Mouse (Mus musculus): ENCODE measurements around the gene Slc48a1. TPM values are rescaled to one million over a fixed set of nuclear protein-coding genes. Genes with fewer than 3 reads are reported as not detected.

Gene Slc48a1
- polyA plus RNA-seq, 1 experiment = 229 TPM

GRCm38 (mm10) chr15:97754476-97754875 lies 23.8 kb upstream of the Slc48a1 start:
- DNase-seq (ENCODE audit: low read depth) = no peak

- DNase-seq (ENCODE audit: low read depth) = no peak
Measured at GRCm38 (mm10) chr15:97755361-97755760, 23.0 kb upstream of the Slc48a1 start.

- no peak for DNase-seq (ENCODE audit: low read depth)
Measured at GRCm38 (mm10) chr15:97760006-97760405, 18.3 kb upstream of the Slc48a1 start.

GRCm38 (mm10) chr15:97760952-97761351 lies 17.4 kb upstream of the Slc48a1 start:
- DNase-seq (ENCODE audit: low read depth) = no peak

GRCm38 (mm10) chr15:97761438-97761837 lies 16.9 kb upstream of the Slc48a1 start:
- no peak for DNase-seq (ENCODE audit: low read depth)

GRCm38 (mm10) chr15:97762733-97763132 lies 15.6 kb upstream of the Slc48a1 start:
- DNase-seq (ENCODE audit: low read depth) = no peak

- DNase-seq (ENCODE audit: low read depth) = no peak
Measured at GRCm38 (mm10) chr15:97763256-97764049, 14.9 kb upstream of the Slc48a1 start.

GRCm38 (mm10) chr15:97764532-97764931 lies 13.8 kb upstream of the Slc48a1 start:
- DNase-seq (ENCODE audit: low read depth) = no peak

- no peak for DNase-seq (ENCODE audit: low read depth)
Measured at GRCm38 (mm10) chr15:97765090-97765794, 13.1 kb upstream of the Slc48a1 start.

GRCm38 (mm10) chr15:97766194-97766593 lies 12.1 kb upstream of the Slc48a1 start:
- DNase-seq (ENCODE audit: low read depth) = no peak

GRCm38 (mm10) chr15:97766594-97767279 lies 11.6 kb upstream of the Slc48a1 start:
- DNase-seq (ENCODE audit: low read depth) = no peak

GRCm38 (mm10) chr15:97767280-97768186 lies 10.8 kb upstream of the Slc48a1 start, which contains the start of gene Rapgef3:
Rapgef3 (minus strand) TSS chr15:97767972.
- DNase-seq (ENCODE audit: low read depth) = no peak

- DNase-seq (ENCODE audit: low read depth) = no peak
Measured at GRCm38 (mm10) chr15:97768192-97768591, 10.1 kb upstream of the Slc48a1 start.

GRCm38 (mm10) chr15:97770280-97770679 lies 8.0 kb upstream of the Slc48a1 start:
- DNase-seq (ENCODE audit: low read depth) = no peak

GRCm38 (mm10) chr15:97773108-97773507 lies 5.2 kb upstream of the Slc48a1 start:
- no peak for DNase-seq (ENCODE audit: low read depth)

- no peak for DNase-seq (ENCODE audit: low read depth)
Measured at GRCm38 (mm10) chr15:97773961-97774370, 4.4 kb upstream of the Slc48a1 start.

GRCm38 (mm10) chr15:97776514-97776913 lies 1.8 kb upstream of the Slc48a1 start:
- no peak for DNase-seq (ENCODE audit: low read depth)

- no peak for DNase-seq (ENCODE audit: low read depth)
Measured at GRCm38 (mm10) chr15:97776919-97777318, 1.4 kb upstream of the Slc48a1 start.

- DNase-seq (ENCODE audit: low read depth) = no peak
Measured at GRCm38 (mm10) chr15:97779576-97779975, 1.3 kb downstream of the Slc48a1 start.

GRCm38 (mm10) chr15:97780611-97781031 lies 2.3 kb downstream of the Slc48a1 start:
- no peak for DNase-seq (ENCODE audit: low read depth)
